Mouse (Mus musculus) thymus, postnatal 10 days (tissue): Measurements from ENCODE around the gene Capn8.

Source experiments
- DNase-seq, 2 experiments: peaks; one replicate each; pipeline ENCODE4 v3.0.0; 2021; ENCODE audit warnings: low spot score in 2 of 2

Capn8 gene

GRCm38 (mm10) chr1:182550761-182551160, 14.0 kb upstream of the Capn8 start:
- DNase-seq, result no peak

- DNase-seq, result peak; percentile 35 to 59
These were observed 11.0 kb upstream of the Capn8 start for GRCm38 (mm10) chr1:182553649-182554375.

DNA sequence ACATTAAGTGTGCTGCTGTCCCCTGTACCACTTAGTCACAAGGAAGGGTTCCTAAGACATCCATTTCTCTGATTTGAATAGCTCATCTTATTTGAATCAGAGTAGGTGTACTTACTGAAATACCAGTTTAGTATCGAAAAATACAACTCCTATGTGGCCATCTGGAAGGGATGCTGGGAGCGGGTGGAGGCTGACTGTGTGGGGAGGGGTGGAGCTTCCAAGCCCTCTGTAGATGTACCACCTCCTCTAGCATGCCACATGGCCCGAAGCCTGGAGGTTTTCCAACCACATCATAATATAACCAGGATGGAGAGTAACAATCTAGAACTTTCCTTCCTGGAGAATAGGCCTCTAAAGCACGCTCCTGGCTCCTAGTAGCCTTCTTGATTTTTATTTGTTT, 6.5 kb upstream of the Capn8 start:
- no peak for DNase-seq

- DNase-seq, result no peak
These were observed 5.3 kb upstream of the Capn8 start for GRCm38 (mm10) chr1:182559530-182559929.

DNA sequence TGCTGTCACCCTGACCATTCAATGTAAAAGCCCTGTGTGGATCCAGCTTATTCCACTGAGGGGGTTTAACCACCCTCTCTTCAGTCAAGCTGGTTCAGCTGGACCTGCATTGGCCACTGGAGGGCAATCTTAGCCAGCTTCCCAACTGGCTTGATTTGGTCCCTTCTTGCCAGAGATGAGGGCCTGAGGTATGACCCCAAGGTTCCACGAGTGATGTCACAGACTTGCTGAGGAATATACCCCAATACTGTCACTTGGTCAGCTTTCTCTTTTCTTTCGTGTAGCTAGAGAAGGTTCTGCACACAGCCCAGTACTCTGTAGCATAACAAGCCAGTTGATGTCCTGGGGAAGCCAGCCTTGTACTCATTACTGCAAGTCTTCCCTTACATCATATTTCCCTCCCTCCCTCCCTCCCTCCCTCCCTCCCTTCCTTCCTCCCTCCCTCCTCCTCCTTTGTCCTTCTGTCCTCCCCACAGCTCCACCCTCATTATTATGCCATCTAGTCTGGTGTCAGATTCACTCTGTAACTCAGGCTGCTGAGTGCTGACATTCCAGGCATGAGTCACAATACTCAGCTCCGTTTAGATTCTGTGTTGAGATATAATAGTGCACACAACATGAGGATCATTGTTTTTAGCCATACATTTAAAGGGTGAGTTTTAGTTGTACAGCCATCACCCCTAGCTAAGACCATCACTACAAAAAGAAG, 4.3 kb upstream of the Capn8 start:
- DNase-seq, result peak in 1 of 2 experiments; percentile 33

DNA sequence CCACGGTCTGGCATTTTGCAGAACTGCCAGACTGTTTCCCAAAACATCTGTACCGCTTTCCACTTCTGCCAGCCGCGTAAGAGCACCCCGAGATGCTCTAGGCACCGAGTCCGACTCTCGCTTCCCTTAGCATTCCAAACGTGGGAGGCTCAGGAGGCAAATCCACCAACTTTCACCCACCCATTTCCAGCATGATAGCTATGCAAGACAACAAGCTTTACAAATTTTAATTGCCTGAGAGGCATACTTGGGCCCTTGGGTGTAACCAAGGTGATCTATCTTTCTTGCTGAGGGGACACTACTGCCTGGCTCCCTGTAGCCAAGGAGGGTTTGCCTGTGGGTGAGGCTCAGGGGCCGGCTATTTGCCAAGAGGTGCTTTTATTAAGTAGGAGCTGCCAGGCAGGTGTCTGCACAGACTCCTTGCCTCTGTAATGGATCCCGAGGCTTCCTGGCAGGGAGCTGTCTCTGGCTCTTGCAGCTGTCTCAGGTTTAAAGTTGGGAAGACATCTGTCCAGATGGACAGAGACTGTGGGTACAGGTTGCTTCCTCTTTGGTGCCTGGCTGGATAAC, 2.8 kb upstream of the Capn8 start:
- DNase-seq, result no peak

GRCm38 (mm10) chr1:182562576-182563370, 2.0 kb upstream of the Capn8 start:
- DNase-seq, result no peak

- no peak for DNase-seq
These were observed 586 bp downstream of the Capn8 start for GRCm38 (mm10) chr1:182565351-182565835.

GRCm38 (mm10) chr1:182571148-182571547, 6.3 kb downstream of the Capn8 start:
- no peak for DNase-seq

DNA sequence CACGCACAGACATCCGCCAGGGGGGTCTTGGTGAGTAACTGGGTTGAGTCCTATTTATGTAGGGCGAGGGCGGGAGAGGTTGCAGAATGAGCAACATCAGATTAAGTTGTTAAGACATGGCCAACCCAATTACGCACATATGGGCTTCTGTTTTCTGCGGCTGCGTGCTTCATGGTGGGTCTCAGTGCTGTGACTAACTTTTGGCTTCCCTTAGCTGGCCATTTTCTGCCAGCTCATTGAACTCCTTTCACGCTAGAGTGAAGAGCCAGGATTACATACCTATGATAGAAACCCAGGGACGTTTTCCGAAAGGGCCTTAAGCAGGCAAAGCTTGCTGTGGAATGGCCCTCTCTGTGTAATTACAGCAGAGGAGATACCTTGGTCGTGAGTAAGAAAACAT, 7.2 kb downstream of the Capn8 start:
- no peak for DNase-seq

DNA sequence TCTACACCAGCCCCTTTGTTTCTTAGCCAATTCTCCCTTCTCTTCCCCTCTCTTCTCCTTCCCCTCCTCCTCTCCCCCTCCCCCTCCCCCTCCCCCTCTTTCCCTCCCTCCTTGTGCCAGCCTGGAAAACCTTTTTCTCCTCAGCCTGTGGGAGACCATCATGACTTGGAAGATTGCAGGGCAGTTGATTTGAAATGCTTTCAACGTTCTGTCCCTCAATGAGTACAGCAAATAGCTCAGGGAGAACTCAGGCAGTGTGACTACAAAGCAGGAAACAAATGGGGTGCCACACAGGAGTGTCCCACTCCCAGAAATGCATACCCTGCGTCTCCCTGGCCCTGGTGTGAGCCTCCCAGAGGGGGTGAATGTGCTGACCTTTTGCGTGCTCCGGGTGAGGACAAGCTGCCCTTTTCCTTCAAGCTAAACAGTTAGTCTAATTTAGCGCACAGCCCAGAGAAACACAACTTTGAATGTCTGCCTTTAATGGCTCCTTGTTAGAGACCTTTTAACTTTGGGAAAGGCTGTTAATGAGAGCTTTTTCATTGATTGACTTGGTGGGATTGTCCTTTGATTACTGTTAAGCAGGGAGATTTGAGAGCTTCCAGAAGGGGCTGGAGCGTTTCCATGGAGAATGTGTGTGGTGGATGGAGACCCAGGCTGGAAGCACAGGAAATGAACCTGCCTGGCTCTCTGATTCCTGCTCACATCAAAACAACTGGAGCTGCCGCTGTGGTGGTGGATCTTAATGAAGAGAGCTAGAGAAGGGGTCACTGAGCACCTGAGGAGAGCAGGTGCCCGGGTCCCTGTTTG, 9.3 kb downstream of the Capn8 start:
- no peak for DNase-seq

DNA sequence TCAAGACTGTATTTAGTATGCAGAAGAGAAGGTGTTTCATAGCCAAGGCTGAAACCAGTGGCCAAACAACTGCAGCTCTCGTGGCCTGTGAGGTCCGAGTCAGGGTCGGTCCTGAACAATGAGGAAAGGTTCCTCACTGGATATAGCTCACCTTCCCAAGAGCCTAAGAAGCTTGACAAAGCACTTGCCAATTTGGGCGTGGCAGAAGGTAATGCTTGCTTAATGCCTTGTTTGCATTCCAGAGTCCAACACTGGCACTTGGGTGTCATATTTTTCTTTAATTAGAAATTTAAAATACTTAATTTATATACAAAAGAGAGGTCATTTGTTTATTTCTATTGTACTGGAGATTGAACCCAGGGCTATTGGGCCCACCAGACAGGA, 9.9 kb downstream of the Capn8 start:
- no peak for DNase-seq

- no peak for DNase-seq
These were observed 19.4 kb downstream of the Capn8 start for GRCm38 (mm10) chr1:182584169-182584568.

GRCm38 (mm10) chr1:182585162-182585840, 20.5 kb downstream of the Capn8 start:
- peak; percentile 24 to 35 for DNase-seq

- DNase-seq, result no peak
These were observed 22.9 kb downstream of the Capn8 start for GRCm38 (mm10) chr1:182587706-182588105.

DNA sequence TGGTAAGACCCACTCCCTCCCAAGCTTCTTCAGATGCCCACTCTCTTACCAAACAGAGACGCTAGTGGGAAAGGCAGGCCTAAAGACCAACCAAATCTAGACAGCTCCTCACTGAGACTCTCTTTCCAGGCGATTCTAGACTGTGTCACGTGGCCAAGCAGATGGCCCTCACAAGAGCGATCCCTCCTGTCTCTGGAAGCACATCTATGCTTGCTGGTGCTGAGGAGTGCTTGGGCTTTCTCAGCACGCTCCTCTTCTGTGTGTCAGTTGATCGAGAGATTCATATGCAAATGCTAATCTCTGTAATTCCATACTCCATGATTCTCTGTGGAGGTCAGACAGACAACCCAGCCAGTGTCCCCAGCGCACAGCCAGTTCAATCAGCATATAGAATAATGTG, 26.7 kb downstream of the Capn8 start:
- no peak for DNase-seq

- DNase-seq, result no peak
These were observed 27.6 kb downstream of the Capn8 start for GRCm38 (mm10) chr1:182592436-182592835.

DNA sequence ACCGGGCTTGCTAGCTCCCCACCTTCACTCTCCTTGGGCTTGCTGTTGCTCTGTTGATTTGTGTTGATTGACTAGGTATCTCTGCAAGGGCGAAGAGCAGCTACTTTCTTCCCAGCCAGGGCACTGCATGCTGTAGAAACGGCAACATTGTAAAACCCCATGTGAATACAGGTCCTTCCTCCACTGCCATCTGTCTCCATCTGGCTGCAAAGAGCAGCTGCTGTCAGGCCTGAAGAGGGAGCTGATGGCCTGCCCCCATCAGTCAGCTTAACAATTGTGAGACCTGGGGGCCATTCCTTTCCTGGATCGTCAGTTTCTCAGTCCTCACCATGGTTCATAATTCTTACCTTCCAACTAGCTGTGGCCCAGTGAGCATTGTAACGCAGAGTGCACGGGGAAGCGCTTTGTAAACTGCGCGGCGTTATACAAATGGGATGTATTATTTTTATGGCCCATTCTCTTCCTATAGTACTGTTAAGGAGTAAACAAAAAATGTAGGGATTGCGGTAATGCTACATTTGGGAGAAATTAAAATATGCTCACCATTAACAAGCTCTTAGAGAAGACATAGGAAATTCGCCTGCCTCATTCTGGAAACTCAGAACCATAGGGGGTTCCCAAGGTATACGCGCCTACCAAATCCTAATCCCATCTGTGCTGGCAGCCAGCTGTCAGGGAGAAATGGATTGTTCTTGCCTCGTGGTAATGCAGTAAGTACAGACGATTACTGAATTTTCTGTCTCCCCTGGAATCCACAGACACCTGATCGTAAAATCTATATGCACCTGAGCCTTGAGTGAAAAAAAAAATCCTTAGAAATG, 40.7 kb downstream of the Capn8 start:
- DNase-seq, result no peak

GRCm38 (mm10) chr1:182609701-182610335, 45.0 kb downstream of the Capn8 start:
- DNase-seq, result no peak
